Mouse (Mus musculus) hindbrain, postnatal 0 days (tissue): ENCODE data around the gene Dync1h1. TPM values are rescaled to one million over a fixed set of nuclear protein-coding genes. Genes with fewer than 3 reads are reported as not detected.

ENCODE experiments used
- ATAC-seq: fragments of 200-750 bp; cut with Nextera tagmentation; 2 replicates; pipeline ENCODE4 v1.8.0; 2017; ENCODE audit warnings: mild to moderate bottlenecking, moderate TSS enrichment, moderate library complexity
- DNase-seq: peaks from one replicate; pipeline ENCODE4 v3.0.0-alpha.2; 2015; ENCODE audit warnings: low spot score
- H3K27ac ChIP-seq: fragments of 300-500 bp; sonication (generic); 2 replicates; pipeline ENCODE4 v1.5.1; 2014; ENCODE audit warnings: mild to moderate bottlenecking
- H3K27me3 ChIP-seq: fragments of 300-500 bp; sonication (generic); 2 replicates; pipeline ENCODE4 v1.6.1; 2014; ENCODE audit warnings: low read length, mixed read lengths; ENCODE audit not compliant: insufficient read depth
- H3K36me3 ChIP-seq: fragments of 300-500 bp; sonication (generic); 2 replicates; pipeline ENCODE4 v1.6.1; 2014; ENCODE audit warnings: low read length, mixed read lengths; ENCODE audit not compliant: insufficient read depth
- H3K4me1 ChIP-seq: fragments of 300-500 bp; sonication (generic); 2 replicates; pipeline ENCODE4 v1.6.1; 2014; ENCODE audit warnings: antibody characterized with exemption, low read length, mixed read lengths; ENCODE audit not compliant: insufficient read depth
- H3K4me2 ChIP-seq: fragments of 300-500 bp; sonication (generic); 2 replicates; pipeline ENCODE4 v1.6.1; 2014; ENCODE audit warnings: low read depth, mild to moderate bottlenecking, low read length, moderate library complexity, mixed read lengths
- H3K4me3 ChIP-seq: fragments of 300-500 bp; sonication (generic); 2 replicates; pipeline ENCODE4 v1.5.1; 2014; ENCODE audit warnings: low read length
- H3K9ac ChIP-seq: fragments of 300-500 bp; sonication (generic); replicated peaks from 2 replicates; pipeline ENCODE4 v1.6.1; 2014; ENCODE audit warnings: mild to moderate bottlenecking, low read length, moderate library complexity, mixed read lengths
- H3K9me3 ChIP-seq: fragments of 300-500 bp; sonication (generic); 2 replicates; pipeline ENCODE4 v1.6.1; 2016; ENCODE audit warnings: low read length, mixed read lengths
- CTCF ChIP-seq: IDR thresholded peaks from 2 replicates; pipeline ENCODE4 v1.5.1; 2016; ENCODE audit warnings: antibody characterized with exemption, control low read depth, low read depth
- WGBS: fragments of 180-500 bp; shearing (Covaris S2); extraction: QIAGEN DNeasy Blood & Tissue Kit; methylation state at CpG from one replicate; pipeline ENCODE4 v1.1.7; 2014; 5-methylcytosine and 5-hydroxymethylcytosine counted together
- polyA plus RNA-seq: library from polyadenylated mRNA; unstranded; fragments of >200 nt; fragmentation: Nextera tagmentation; extraction: Ambion mirVana; gene quantifications from 2 replicates; pipeline ENCODE4 v1.2.1, GENCODE M21; 2015
- total RNA-seq: library from RNA; depleted of rRNA; stranded (reverse); fragments of >200 nt; gene quantifications from 2 replicates; pipeline ENCODE4 v1.2.3, GENCODE M21; 2014

The Dync1h1 gene
- total and polyA plus RNA-seq, 2 experiments from 2014 or later, result 57.6 to 262 TPM

GRCm38 (mm10) chr12:110563383-110563782 lies 37.9 kb upstream of the Dync1h1 start:
- DNase-seq (no peak), ATAC-seq (no peak)
- H3K9ac ChIP-seq, result no peak overlapping the region
- H3K27ac ChIP-seq, result no peak overlapping the region
- H3K4me1 ChIP-seq, result no peaks in the 10 kb centered on the region
- no peak overlapping the region for H3K4me2 ChIP-seq
- no peak overlapping the region for H3K4me3 ChIP-seq
- H3K27me3 ChIP-seq, result no peaks in the 10 kb centered on the region
- H3K9me3 ChIP-seq, result no peaks in the 10 kb centered on the region
- TF ChIP-seq CTCF, result no peak
- H3K36me3 ChIP-seq, result peaks cover 28% of the 10 kb centered on the region
- 80% methylated on average over 11 of the region's 11 CpGs for WGBS

- Histone ChIP-seq H3K4me1 (no peaks in the 10 kb centered on the region), H3K9me3 (no peaks in the 10 kb centered on the region), H3K27me3 (no peaks in the 10 kb centered on the region), H3K4me2 (no peak overlapping the region), H3K4me3 (no peak overlapping the region), H3K9ac (no peak overlapping the region), H3K27ac (no peak overlapping the region), H3K36me3 (peaks cover 35% of the 10 kb centered on the region)
- no peak for TF ChIP-seq CTCF
- no peak for DNase-seq
- no peak for ATAC-seq
- WGBS, result 97% methylated on average over 11 of the region's 11 CpGs
Observed at GRCm38 (mm10) chr12:110564848-110565247, 36.4 kb upstream of the Dync1h1 start.

GRCm38 (mm10) chr12:110566366-110566765 lies 34.9 kb upstream of the Dync1h1 start:
- no peaks in the 10 kb centered on the region for H3K9me3 ChIP-seq
- ATAC-seq (no peak), DNase-seq (no peak)
- no peak overlapping the region for H3K4me3 ChIP-seq
- no peak overlapping the region for H3K4me2 ChIP-seq
- no peak overlapping the region for H3K9ac ChIP-seq
- no peaks in the 10 kb centered on the region for H3K4me1 ChIP-seq
- no peaks in the 10 kb centered on the region for H3K27me3 ChIP-seq
- no peak for TF ChIP-seq CTCF
- WGBS, result 89% methylated on average over 9 of the region's 9 CpGs
- H3K27ac ChIP-seq, result no peak overlapping the region
- H3K36me3 ChIP-seq, result peaks cover 30% of the 10 kb centered on the region

GRCm38 (mm10) chr12:110571050-110571449 lies 30.2 kb upstream of the Dync1h1 start:
- ATAC-seq, result no peak
- no peak for TF ChIP-seq CTCF
- Histone ChIP-seq H3K4me3 (no peak overlapping the region), H3K36me3 (peaks cover 19% of the 10 kb centered on the region), H3K27ac (no peak overlapping the region), H3K9me3 (no peaks in the 10 kb centered on the region), H3K4me1 (no peaks in the 10 kb centered on the region), H3K9ac (no peak overlapping the region), H3K27me3 (no peaks in the 10 kb centered on the region), H3K4me2 (no peak overlapping the region)
- DNase-seq, result no peak
- 94% methylated on average over 10 of the region's 10 CpGs for WGBS

GRCm38 (mm10) chr12:110572351-110572750 lies 28.9 kb upstream of the Dync1h1 start:
- ATAC-seq, result no peak
- peaks cover 19% of the 10 kb centered on the region for H3K36me3 ChIP-seq
- H3K4me2 ChIP-seq, result no peak overlapping the region
- H3K27ac ChIP-seq, result no peak overlapping the region
- 98% methylated on average over 4 of the region's 4 CpGs for WGBS
- no peaks in the 10 kb centered on the region for H3K4me1 ChIP-seq
- H3K27me3 ChIP-seq, result no peaks in the 10 kb centered on the region
- no peak overlapping the region for H3K9ac ChIP-seq
- no peak for DNase-seq
- no peak for TF ChIP-seq CTCF
- no peak overlapping the region for H3K4me3 ChIP-seq
- H3K9me3 ChIP-seq, result no peaks in the 10 kb centered on the region

GRCm38 (mm10) chr12:110573635-110574034 lies 27.6 kb upstream of the Dync1h1 start:
- DNase-seq, result no peak
- H3K4me2 ChIP-seq, result no peak overlapping the region
- TF ChIP-seq CTCF, result no peak
- no peak overlapping the region for H3K9ac ChIP-seq
- ATAC-seq, result no peak
- no peak overlapping the region for H3K27ac ChIP-seq
- H3K27me3 ChIP-seq, result no peaks in the 10 kb centered on the region
- H3K9me3 ChIP-seq, result no peaks in the 10 kb centered on the region
- WGBS, result 87% methylated on average over 8 of the region's 8 CpGs
- H3K4me3 ChIP-seq, result no peak overlapping the region
- no peaks in the 10 kb centered on the region for H3K4me1 ChIP-seq
- peaks cover 9% of the 10 kb centered on the region for H3K36me3 ChIP-seq

GRCm38 (mm10) chr12:110575926-110576325 lies 25.3 kb upstream of the Dync1h1 start:
- Histone ChIP-seq H3K4me2 (no peak overlapping the region), H3K4me3 (no peak overlapping the region), H3K27ac (no peak overlapping the region), H3K9ac (no peak overlapping the region), H3K9me3 (no peaks in the 10 kb centered on the region), H3K27me3 (no peaks in the 10 kb centered on the region), H3K36me3 (no peaks in the 10 kb centered on the region; the same call in 1 of the 2 replicates), H3K4me1 (no peaks in the 10 kb centered on the region)
- ATAC-seq, result no peak
- TF ChIP-seq CTCF, result no peak
- no peak for DNase-seq
- 82% methylated on average over 4 of the region's 4 CpGs for WGBS
